Mouse (Mus musculus): ENCODE measurements around the gene Mrpl48.

Mrpl48 gene

DNA sequence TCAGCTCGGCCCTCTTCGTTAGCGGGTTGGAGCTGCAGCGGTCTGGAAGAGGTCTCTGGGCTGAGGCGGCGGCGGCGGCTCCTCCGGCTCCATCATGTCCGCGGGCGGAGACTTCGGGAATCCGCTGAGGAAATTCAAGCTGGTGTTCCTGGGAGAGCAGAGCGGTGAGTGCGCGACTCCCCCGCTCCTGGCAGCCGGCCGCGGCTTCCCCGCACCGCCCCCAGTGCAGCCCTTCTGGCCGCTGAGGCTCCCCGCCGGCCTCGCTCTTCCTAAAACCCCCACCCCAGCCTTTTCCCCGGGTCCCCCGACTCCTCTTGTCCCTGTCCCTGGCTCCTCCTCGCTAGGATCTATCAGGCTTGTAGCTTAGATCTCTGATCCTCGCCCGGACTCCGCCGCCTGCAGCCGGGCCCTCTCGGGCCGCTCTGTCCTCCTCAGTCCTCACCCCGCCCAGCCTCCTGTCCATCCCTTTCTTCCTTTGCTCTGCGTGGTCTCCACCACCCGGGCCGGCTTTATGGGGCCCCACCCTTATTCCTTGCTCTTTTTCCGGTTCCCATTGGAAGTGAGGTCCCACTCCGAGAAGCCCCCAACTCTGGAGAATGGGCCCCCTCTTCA, at the start of gene Mrpl48:
Gene Mrpl48, minus strand, starts transcription at position 172 of the 612 bp plus-strand sequence.
- in situ Hi-C loops (cut with MboI; ENCODE audit: low sequenced_read_pairs): no loop called here

DNA sequence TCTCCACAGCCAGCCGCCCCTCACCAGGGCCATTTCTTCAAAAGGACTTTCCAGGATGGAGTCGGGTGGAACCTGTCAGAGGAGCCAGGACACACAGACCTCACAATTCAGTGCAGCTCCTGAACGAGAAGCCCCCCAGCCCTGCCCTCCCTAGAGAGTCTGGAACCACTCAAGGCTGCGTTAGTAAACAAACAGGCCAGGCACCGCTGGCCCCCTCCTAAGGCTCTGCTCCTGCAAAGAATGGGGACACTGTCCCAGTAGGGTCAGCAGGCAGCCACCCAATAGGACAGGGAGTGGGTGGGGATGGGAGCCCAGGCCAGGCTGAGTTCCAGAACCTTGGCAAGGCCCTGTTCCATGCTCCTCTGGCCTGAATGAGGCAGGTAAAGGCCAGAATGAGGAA, 48.6 kb upstream of the Mrpl48 start:
- in situ Hi-C loops (cut with MboI; ENCODE audit: low sequenced_read_pairs): no loop called here

DNA sequence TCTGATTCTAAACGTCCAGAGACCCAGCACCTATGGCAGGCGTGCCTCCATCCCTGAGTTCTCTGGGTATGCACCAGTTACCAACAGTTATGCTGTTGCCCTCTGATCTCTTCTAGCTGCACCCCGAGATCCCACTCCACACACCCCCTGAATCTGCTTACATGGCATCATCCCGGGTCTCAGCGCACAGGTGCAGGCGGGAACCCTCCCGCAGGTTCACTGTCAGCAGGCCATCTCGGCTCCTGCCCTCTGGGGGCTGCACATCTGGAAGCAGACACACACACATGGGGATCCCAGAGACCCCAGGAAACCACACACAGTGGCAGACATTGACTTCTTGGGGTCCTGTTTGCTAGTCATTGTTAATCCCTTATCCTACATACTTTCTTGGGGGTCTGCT, 46.3 kb upstream of the Mrpl48 start:
- in situ Hi-C loops (cut with MboI; ENCODE audit: low sequenced_read_pairs): no loop called here

DNA sequence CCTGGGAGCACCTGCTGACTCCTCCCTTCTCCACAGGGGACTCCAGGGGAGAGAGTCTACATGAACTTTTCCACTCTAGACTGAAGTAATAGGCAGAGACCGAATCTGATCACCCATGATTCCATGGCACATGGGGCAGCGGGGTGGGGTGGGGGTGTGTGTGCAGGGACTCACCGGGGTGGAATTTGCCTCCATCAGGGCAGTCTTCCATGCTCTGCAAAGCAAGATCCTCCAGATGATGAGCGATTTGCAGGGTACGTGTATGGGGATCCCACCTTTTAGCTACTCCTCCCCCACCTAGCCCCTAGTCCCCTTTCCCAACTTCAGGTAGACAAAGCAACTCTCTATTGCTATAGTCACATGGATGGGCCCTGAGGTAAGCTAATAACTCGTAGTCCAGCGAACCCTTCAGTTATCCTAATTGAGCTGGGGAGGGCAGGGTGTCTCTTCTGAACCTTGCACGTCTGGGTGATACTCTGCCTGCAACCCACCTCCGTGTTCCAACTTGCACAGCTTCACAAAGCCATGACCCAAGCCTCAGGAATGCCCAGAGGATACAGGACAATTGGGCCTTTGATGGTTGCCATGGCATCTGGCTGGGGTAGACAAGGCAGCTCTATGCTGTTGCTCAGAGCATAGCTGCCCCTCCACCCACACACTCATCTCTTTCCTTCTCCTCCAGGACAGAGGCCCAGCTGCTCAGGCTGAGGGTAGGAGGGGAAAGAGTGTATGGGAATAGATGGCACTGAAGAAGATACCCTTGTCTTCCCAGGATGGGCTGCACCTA, 45.6 kb upstream of the Mrpl48 start:
- in situ Hi-C loops (cut with MboI; ENCODE audit: low sequenced_read_pairs): no loop called here

GRCm38 (mm10) chr7:100651011-100651410, 42.9 kb upstream of the Mrpl48 start:
- in situ Hi-C loops (cut with MboI; ENCODE audit: low sequenced_read_pairs): no loop called here

DNA sequence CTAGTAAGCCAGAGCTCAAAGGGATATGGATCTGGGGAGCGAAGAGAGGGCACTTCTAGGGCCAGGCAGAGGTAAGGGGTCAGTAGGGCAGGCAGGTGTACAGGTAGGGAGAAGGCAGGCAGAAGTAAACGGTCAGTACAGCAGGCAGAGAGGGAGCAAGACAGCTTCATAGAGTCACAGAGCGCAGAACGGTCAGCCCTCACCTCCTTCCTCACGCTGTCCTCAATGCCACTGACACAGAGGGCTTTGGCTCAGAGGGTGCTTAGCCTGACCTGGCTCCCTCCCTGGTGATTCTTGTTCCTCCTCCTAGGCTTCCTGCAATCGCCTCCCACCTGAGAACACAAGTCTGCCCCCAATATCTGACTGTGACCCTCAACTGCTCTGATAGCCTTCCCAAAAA, 42.3 kb upstream of the Mrpl48 start:
- in situ Hi-C loops (cut with MboI; ENCODE audit: low sequenced_read_pairs): no loop called here

DNA sequence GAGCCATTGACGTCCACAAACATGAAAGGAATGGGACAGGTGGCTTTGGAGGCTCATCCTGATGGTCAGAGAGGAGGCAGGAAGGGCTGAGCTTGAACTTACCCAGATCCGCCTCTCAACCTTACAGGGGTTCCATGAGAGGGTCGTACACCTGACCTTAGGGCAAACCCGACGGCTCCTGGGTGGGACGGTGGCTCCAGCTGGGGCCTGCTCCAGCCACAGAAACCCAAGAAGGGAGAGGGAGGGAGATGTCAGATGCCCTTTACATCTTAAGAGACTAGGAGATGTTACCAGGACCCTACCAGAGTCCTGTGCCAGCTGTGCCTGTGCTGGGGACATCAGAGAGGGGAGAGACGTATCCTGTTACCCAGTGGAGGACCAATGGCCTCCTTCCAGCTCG, 41.7 kb upstream of the Mrpl48 start:
- in situ Hi-C loops (cut with MboI; ENCODE audit: low sequenced_read_pairs): no loop called here

- in situ Hi-C loops (cut with MboI; ENCODE audit: low sequenced_read_pairs): no loop called here
These were observed 41.0 kb upstream of the Mrpl48 start for GRCm38 (mm10) chr7:100649095-100649494.

GRCm38 (mm10) chr7:100645147-100645546, 37.0 kb upstream of the Mrpl48 start:
- in situ Hi-C loops (cut with MboI; ENCODE audit: low sequenced_read_pairs): no loop called here

DNA sequence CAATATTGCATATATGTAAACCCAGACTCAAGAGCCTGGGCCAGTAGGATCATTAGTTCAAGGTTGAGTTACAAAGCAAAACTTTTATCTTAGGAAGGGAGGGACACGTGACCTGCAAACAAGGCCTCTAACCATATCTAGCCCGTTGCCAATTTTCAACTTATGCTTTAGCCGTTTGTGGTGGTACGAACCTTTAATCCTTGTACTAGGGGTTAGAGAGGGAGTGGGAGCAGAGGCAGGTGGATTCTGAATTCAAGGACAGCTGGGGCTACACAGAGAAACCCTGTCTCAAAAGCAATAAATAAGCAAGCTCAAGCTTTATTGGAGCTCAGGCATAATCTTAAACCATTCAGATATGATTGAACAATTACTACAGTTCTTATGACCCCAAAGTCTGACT, 34.3 kb upstream of the Mrpl48 start:
- in situ Hi-C loops (cut with MboI; ENCODE audit: low sequenced_read_pairs): no loop called here

- in situ Hi-C loops (cut with MboI; ENCODE audit: low sequenced_read_pairs): no loop called here
These were observed 29.6 kb upstream of the Mrpl48 start for GRCm38 (mm10) chr7:100637657-100638056.

GRCm38 (mm10) chr7:100624538-100624937, 16.4 kb upstream of the Mrpl48 start:
- in situ Hi-C loops (cut with MboI; ENCODE audit: low sequenced_read_pairs): no loop called here

- in situ Hi-C loops (cut with MboI; ENCODE audit: low sequenced_read_pairs): no loop called here
These were observed 14.2 kb upstream of the Mrpl48 start for GRCm38 (mm10) chr7:100622277-100622676.

DNA sequence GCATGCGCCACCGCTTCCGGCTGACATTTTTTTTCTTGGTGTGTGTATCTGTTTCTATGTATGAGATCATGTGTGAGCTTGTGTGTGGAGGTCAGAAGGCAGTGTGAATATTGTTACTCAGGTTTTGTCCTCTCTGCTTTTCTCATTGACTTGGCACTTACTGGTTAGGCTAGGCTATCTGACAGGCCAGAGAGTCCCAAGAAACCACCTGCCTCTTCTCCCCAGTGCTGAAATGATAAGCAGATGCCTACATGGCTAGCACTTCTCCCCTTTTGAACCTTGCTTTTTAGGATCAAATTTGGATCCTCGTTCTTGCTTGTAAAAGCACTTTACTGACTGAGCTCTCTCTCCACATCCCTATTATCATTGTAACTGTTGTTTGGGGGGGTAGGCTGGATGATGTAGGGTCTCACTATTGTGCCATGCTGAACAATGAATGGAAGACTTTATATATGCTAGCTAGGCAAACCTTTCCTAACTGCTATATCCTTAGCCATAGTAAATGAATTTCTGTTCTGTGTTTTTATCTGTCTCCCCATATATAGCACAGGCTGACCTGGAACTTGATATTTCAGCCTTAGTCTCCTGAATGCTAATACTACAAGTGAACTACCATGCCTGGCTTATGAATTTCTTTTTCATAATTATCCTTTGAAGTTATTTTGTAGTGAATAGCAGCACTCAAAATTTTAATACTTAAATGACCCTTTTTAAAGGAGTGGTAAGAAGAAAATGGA, 8.2 kb upstream of the Mrpl48 start:
- in situ Hi-C loops (cut with MboI; ENCODE audit: low sequenced_read_pairs): no loop called here

DNA sequence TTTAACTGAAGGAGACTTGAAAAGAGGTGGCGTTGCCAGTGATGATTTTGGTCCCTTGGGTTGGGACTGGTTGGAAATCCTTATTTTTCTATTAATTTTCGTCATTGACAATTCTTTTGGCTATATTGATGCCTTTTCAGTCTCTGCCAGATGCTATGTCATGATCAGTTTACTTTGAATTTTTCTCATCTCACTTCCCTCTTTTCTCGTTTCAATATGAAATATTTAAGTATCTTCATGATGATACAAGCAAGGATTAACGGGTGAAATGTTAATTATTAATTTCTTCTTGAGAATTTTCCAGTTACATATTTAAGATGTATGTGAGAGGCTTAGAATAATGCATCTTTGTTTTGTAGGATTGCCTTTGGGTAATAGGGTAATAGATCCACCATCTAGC, 809 bp upstream of the Mrpl48 start:
- in situ Hi-C loops (cut with MboI; ENCODE audit: low sequenced_read_pairs): no loop called here

DNA sequence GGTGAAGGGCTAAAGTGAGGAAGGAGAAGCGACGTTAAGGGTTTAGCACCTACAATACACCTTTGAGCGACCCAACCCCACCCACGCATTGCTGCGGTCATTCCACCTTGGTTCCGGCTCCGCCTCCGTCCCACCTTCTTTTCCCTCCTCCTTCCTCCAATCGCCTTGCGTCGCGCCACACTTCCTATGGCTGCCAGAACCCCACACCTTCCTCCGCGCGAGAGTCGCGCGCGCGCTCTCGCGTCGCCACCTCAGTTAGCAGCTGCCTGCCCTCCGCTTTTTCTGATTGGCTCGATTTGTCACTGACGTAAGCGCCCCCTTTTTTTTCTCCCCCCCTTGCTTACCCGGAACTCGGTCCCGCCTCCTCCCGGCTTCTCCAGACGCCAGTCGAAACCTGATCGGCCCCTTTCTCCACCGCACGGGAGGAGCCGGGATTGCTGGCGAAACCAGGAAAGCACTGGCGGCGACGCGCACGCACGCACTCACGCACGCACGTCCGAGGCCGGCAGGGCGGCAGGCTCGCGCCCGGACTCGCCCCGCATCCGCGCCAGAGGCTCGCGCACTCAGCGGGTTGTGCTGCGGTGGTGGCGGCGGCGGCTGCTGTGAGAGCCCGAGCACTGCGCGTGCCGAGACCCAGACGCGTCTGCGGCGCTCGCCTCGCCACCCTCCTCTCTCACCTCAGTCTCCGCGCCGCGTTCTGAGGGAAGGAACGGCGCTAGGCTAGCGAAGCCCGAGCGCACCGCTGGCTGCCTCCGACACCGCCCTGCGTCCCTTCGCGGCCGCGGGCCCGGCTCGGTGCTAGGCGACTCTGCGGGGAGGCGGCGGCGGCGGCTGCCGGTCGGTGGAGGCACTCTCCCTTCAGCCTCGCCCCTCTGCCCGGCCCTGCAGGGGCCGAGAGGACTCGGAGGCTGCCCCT, 629 bp downstream of the Mrpl48 start, which contains the start of gene Rab6a:
Gene Rab6a, plus strand, starts transcription at position 197 of the 916 bp plus-strand sequence.
- in situ Hi-C loops (cut with MboI; ENCODE audit: low sequenced_read_pairs): no loop called here

DNA sequence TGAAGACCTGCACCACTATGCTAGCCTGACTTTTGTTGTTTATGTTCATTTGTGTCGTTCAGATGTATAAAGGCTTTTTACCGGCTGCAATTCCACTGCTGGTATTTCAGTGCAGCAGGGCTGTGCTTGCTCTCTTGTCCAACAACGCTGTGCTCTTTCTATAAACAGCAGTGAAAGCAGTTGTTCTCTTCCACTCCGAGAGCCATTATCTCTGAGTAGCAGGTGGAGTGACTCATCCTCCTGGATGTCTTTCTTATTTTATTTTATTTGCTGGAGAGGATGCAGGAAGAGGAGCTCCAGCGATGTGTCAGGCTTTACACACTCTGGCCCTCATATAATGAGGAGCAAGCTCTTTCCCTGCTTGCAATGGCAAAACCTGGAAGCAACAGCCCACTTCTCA, 7.9 kb downstream of the Mrpl48 start:
- in situ Hi-C loops (cut with MboI; ENCODE audit: low sequenced_read_pairs): no loop called here

- in situ Hi-C loops (cut with MboI; ENCODE audit: low sequenced_read_pairs): no loop called here
These were observed 14.8 kb downstream of the Mrpl48 start for GRCm38 (mm10) chr7:100593349-100593748.

GRCm38 (mm10) chr7:100591522-100591852, 16.6 kb downstream of the Mrpl48 start:
- in situ Hi-C loops (cut with MboI; ENCODE audit: low sequenced_read_pairs): no loop called here

DNA sequence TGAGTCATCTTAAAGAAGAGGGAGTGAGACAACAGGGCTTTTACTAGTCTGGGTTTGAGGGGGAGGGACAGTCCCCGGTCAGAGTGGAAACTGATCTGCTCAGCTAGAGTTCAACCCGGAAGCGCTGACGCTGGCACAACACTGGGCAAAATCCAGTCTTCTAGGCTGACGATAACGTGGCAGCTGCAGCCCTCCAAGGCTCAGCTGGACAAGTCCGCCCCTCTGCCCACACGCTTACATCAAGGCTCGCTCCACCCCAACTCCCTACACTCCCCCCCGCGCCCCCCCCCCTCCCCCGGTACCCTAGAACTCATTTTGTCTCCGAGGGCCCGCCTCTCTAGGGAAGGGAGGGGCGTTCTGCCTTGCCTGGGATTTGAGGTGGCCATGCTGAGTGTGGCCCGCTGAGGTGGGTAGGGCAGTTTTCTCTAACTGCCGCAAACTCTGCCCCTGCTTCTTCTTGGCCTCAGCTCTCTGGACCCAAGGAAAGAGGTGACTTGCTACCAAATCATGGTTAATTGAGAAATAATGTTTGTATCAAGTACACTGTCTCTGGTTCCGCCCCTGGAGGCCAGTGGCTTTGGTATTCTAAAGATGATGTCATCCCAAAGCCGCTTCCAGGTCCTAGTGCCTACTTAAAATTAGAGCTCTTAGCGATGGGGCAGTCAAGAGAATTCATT, 17.1 kb downstream of the Mrpl48 start:
- in situ Hi-C loops (cut with MboI; ENCODE audit: low sequenced_read_pairs): no loop called here
